Mouse (Mus musculus) cerebral cortex, adult 2 months (tissue): ENCODE data around the gene Slc7a12.

Experiments used
- WGBS: fragments of 180-500 bp; shearing (Covaris S2); methylation state at CpG from one replicate; pipeline ENCODE4 v1.1.7; 2018; 5-methylcytosine and 5-hydroxymethylcytosine counted together

The Slc7a12 gene

GRCm38 (mm10) chr3:14480397-14480796, at the start of gene Slc7a12:
TSS of gene Slc7a12 (plus strand) at chr3:14480697.

GRCm38 (mm10) chr3:14432381-14432780, 48.1 kb upstream of the Slc7a12 start:
- WGBS = 82% methylated on average over 1 of the region's 1 CpGs

DNA sequence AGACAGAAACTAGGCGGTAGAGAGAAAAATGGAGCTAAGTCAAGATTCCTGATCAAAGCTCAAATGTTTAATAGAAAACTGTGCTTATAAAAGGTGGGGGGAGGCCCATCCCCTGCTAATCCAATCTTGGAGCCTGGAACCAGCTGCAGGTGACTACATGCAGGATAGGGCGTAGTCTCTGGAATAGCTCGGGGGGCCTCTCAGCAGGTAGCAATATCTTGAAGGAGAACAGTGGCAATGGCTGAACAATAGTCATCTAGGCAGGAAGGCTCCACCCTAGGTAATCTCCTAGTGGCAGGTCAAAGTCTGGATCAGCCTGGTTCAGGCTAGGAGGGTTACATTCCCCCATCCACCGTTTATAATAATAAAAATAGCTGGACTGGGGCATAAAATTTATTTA, 34.5 kb upstream of the Slc7a12 start:
- WGBS = 87% methylated on average over 4 of the region's 4 CpGs

GRCm38 (mm10) chr3:14446691-14447090, 33.8 kb upstream of the Slc7a12 start:
- WGBS = 93% methylated on average over 4 of the region's 4 CpGs
